Mouse (Mus musculus): Measurements from ENCODE around the gene Abhd2. TPM values are rescaled to one million over a fixed set of nuclear protein-coding genes. Genes with fewer than 3 reads are reported as not detected.

Abhd2 gene
- total RNA-seq, 2 experiments from 2014 or later = 69.6 to 70.8 TPM

GRCm38 (mm10) chr7:79308455-79309030 is 35.5 kb downstream of the Abhd2 start:
- H3K27ac ChIP-seq = peak overlapping the region; percentile 82
- TF ChIP-seq CTCF (conservative IDR thresholded peaks at IDR 0.05) = no peak

GRCm38 (mm10) chr7:79309247-79310190 is 36.5 kb downstream of the Abhd2 start:
- TF ChIP-seq CTCF (conservative IDR thresholded peaks at IDR 0.05) = peak; percentile 63
- DNase-seq (ENCODE audit: low spot score in 2 of 2) = no peak
- no peak overlapping the region; the same call in 1 of the 2 replicates for H3K4me3 ChIP-seq
- H3K27ac ChIP-seq = peak overlapping the region; percentile 82

More at GRCm38 (mm10) chr7:79308455-79309030, 35.5 kb downstream of the Abhd2 start:
- no peak overlapping the region for H3K4me3 ChIP-seq
- DNase-seq (ENCODE audit: low spot score in 2 of 2) = no peak

GRCm38 (mm10) chr7:79310191-79310555 is 37.2 kb downstream of the Abhd2 start:
- Histone ChIP-seq H3K27ac (peak overlapping the region; percentile 82), H3K4me3 (no peak overlapping the region)
- 0 out of 2 replicates have a peak, but pooled peaks have one; percentile 8 for TF ChIP-seq CTCF (conservative IDR thresholded peaks at IDR 0.05)
- DNase-seq (ENCODE audit: low spot score in 2 of 2) = no peak

GRCm38 (mm10) chr7:79311420-79311988 is 38.5 kb downstream of the Abhd2 start:
- no peak overlapping the region for H3K4me3 ChIP-seq
- TF ChIP-seq CTCF (conservative IDR thresholded peaks at IDR 0.05) = peak; percentile 31; the same call in 1 of the 2 replicates
- peak overlapping the region; percentile 82 for H3K27ac ChIP-seq
- DNase-seq (ENCODE audit: low spot score in 2 of 2) = peak in 1 of 2 experiments; percentile 42

GRCm38 (mm10) chr7:79312246-79312645 is 39.2 kb downstream of the Abhd2 start:
- H3K4me3 ChIP-seq = no peak overlapping the region
- DNase-seq (ENCODE audit: low spot score in 2 of 2) = no peak
- TF ChIP-seq CTCF (conservative IDR thresholded peaks at IDR 0.05) = no peak
- peak overlapping the region; percentile 82 for H3K27ac ChIP-seq

GRCm38 (mm10) chr7:79313519-79314059 is 40.6 kb downstream of the Abhd2 start:
- H3K27ac ChIP-seq = peak overlapping the region; percentile 82
- no peak for TF ChIP-seq CTCF (conservative IDR thresholded peaks at IDR 0.05)
- no peak overlapping the region for H3K4me3 ChIP-seq

GRCm38 (mm10) chr7:79314517-79314916 is 41.5 kb downstream of the Abhd2 start:
- no peak for TF ChIP-seq CTCF (conservative IDR thresholded peaks at IDR 0.05)
- DNase-seq (ENCODE audit: low spot score in 2 of 2) = no peak
- H3K4me3 ChIP-seq = no peak overlapping the region
- peak overlapping the region; percentile 82 for H3K27ac ChIP-seq

More at GRCm38 (mm10) chr7:79313519-79314059, 40.6 kb downstream of the Abhd2 start:
- no peak for DNase-seq (ENCODE audit: low spot score in 2 of 2)

- no peak for TF ChIP-seq CTCF (conservative IDR thresholded peaks at IDR 0.05)
- DNase-seq (ENCODE audit: low spot score in 2 of 2) = no peak
- Histone ChIP-seq H3K4me3 (no peak overlapping the region), H3K27ac (peak overlapping the region; percentile 82)
Measured at GRCm38 (mm10) chr7:79315149-79315548, 42.1 kb downstream of the Abhd2 start.

- H3K27ac ChIP-seq = peak overlapping the region; percentile 82
- H3K4me3 ChIP-seq = no peak overlapping the region
- no peak for TF ChIP-seq CTCF (conservative IDR thresholded peaks at IDR 0.05)
- DNase-seq (ENCODE audit: low spot score in 2 of 2) = no peak
Measured at GRCm38 (mm10) chr7:79316069-79316695, 43.2 kb downstream of the Abhd2 start.

- Histone ChIP-seq H3K27ac (peak overlapping the region; percentile 82), H3K4me3 (no peak overlapping the region)
- no peak for TF ChIP-seq CTCF (conservative IDR thresholded peaks at IDR 0.05)
- no peak for DNase-seq (ENCODE audit: low spot score in 2 of 2)
Measured at GRCm38 (mm10) chr7:79317576-79317975, 44.6 kb downstream of the Abhd2 start.

- H3K27ac ChIP-seq = peak overlapping the region; percentile 82; the same call in 1 of the 2 replicates
- no peak overlapping the region for H3K4me3 ChIP-seq
- DNase-seq (ENCODE audit: low spot score in 2 of 2) = no peak
- TF ChIP-seq CTCF (conservative IDR thresholded peaks at IDR 0.05) = no peak
Measured at GRCm38 (mm10) chr7:79318110-79318801, 45.3 kb downstream of the Abhd2 start.

GRCm38 (mm10) chr7:79323855-79324254 is 50.9 kb downstream of the Abhd2 start:
- DNase-seq (ENCODE audit: low spot score in 2 of 2) = no peak
- Histone ChIP-seq H3K4me3 (no peak overlapping the region), H3K27ac (peak overlapping the region; percentile 67)
- TF ChIP-seq CTCF (conservative IDR thresholded peaks at IDR 0.05) = no peak

Measured in layer of hippocampus, adult 2 months (tissue).